Mouse (Mus musculus) heart, embryonic 12.5 days (tissue): Measurements from ENCODE around the gene Atrip. TPM values are rescaled to one million over a fixed set of nuclear protein-coding genes. Genes with fewer than 3 reads are reported as not detected.
A peak's percentile ranks its signal among the peaks of the same experiment; 100 is the strongest.

Source experiments
- ATAC-seq: fragments of 200-750 bp; cut with Nextera tagmentation; 2 replicates; pipeline ENCODE4 v1.8.0; 2017; ENCODE audit warnings: moderate TSS enrichment, moderate library complexity; ENCODE audit not compliant: insufficient number of reproducible peaks, low FRiP score
- H3K27ac ChIP-seq: fragments of 300-500 bp; sonication (generic); 2 replicates; pipeline ENCODE4 v1.5.1; 2016; ENCODE audit warnings: mild to moderate bottlenecking, moderate library complexity; ENCODE audit not compliant: poor library complexity, severe bottlenecking
- H3K27me3 ChIP-seq: fragments of 300-500 bp; sonication (generic); replicated peaks from 2 replicates; pipeline ENCODE4 v1.6.1; 2016; ENCODE audit warnings: mild to moderate bottlenecking, moderate library complexity
- H3K36me3 ChIP-seq: fragments of 300-500 bp; sonication (generic); 2 replicates; pipeline ENCODE4 v1.6.1; 2016; ENCODE audit warnings: mild to moderate bottlenecking, moderate library complexity
- H3K4me1 ChIP-seq: fragments of 300-500 bp; sonication (generic); replicated peaks from 2 replicates; pipeline ENCODE4 v1.6.1; 2016; ENCODE audit warnings: mild to moderate bottlenecking
- H3K4me2 ChIP-seq: fragments of 300-500 bp; sonication (generic); 2 replicates; pipeline ENCODE4 v1.6.1; 2016; ENCODE audit warnings: mild to moderate bottlenecking, moderate library complexity
- H3K4me3 ChIP-seq: fragments of 300-500 bp; sonication (generic); 2 replicates; pipeline ENCODE4 v1.5.1; 2016; ENCODE audit warnings: mild to moderate bottlenecking
- H3K9ac ChIP-seq: fragments of 300-500 bp; sonication (generic); 2 replicates; pipeline ENCODE4 v1.6.1; 2016; ENCODE audit warnings: mild to moderate bottlenecking, moderate library complexity
- H3K9me3 ChIP-seq: fragments of 300-500 bp; sonication (generic); replicated peaks from 2 replicates; pipeline ENCODE4 v1.6.1; 2016; ENCODE audit warnings: mild to moderate bottlenecking, moderate library complexity
- WGBS: fragments of 180-500 bp; shearing (Covaris S2); methylation state at CpG from one replicate; pipeline ENCODE4 v1.1.7; 2016; 5-methylcytosine and 5-hydroxymethylcytosine counted together
- polyA plus RNA-seq: library from polyadenylated mRNA; unstranded; fragments of >200 nt; fragmentation: Nextera tagmentation; extraction: Ambion mirVana; gene quantifications from 2 replicates; pipeline ENCODE4 v1.2.1, GENCODE M21; 2016

Atrip gene
- polyA plus RNA-seq, 1 experiment from 2014 or later = 17.9 TPM

DNA sequence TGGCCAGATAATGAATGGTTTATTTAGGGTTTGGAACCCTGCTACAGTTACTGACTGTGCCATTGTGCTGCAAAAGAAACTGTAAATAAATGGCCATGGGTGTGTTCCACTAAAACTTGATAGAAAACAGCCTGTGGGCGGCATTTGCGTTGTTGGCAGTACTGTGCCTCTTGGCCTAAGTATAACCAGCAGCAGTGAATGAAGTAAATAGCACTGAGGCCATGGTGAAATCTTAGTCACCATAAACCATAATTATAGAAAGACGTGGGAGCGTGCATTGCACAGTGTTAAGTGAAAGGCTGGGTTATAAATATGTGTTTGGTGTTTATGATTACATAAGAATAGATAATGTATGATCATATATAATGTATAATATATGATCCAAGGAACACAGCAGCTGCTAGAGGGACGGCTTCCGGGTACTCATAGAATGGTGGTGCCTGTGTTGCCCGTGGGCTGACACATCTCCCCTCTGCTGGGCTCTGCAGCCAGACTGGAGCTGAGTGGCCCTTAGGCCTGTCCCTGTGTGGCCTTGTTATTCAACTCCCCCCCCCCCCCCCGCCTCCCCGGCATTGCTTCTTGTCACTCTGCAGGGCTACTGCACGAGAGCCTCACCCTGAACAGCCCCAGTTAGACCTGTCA, 64.8 kb downstream of the Atrip start:
- Histone ChIP-seq H3K9me3 (no peaks in the 10 kb centered on the region), H3K27me3 (no peaks in the 10 kb centered on the region), H3K4me3 (no peak overlapping the region), H3K36me3 (no peaks in the 10 kb centered on the region), H3K9ac (peak overlapping the region; percentile 27; the same call in 1 of the 2 replicates), H3K27ac (no peak overlapping the region), H3K4me2 (peak overlapping the region; percentile 46; the same call in 1 of the 2 replicates), H3K4me1 (peaks cover 34% of the 10 kb centered on the region)
- ATAC-seq = no peak
- WGBS = 63% methylated on average over 9 of the region's 10 CpGs

DNA sequence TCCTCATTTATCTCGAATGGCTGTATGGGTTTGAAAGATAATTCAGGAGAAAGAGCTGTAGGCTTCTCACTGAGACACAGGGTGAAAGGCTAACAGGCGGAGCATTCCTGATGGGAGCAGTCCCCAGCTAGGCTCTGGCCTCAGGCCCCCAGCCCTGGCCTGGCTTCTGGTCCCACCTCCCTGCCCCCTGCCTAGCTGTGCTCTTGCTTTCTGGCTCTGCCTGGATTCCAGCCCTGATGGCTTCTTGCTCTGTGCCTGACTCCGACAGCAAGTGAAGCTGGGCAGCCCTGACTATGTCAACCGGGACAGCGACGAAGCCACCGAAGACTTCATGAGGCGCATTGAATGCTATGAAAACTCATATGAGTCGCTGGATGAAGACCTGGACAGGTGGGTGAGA, 65.8 kb downstream of the Atrip start:
- no peak overlapping the region for H3K27ac ChIP-seq
- H3K4me2 ChIP-seq = no peak overlapping the region
- H3K27me3 ChIP-seq = no peaks in the 10 kb centered on the region
- H3K4me3 ChIP-seq = no peak overlapping the region
- no peaks in the 10 kb centered on the region for H3K9me3 ChIP-seq
- peaks cover 34% of the 10 kb centered on the region for H3K4me1 ChIP-seq
- peak overlapping the region; percentile 16; the same call in 1 of the 2 replicates for H3K9ac ChIP-seq
- WGBS = 71% methylated on average over 9 of the region's 9 CpGs
- no peaks in the 10 kb centered on the region for H3K36me3 ChIP-seq
- no peak for ATAC-seq

Other genes starting within 250 kb of the Atrip start
- gene Celsr3, start 247.8 kb downstream of the Atrip start, polyA plus RNA-seq = 0.08 and 0.09 TPM in 2 replicates
- 6.0 and 8.0 TPM in 2 replicates for gene Slc26a6, start 220.8 kb downstream of the Atrip start, polyA plus RNA-seq
- not detected in 2 replicates for gene Tmem89, start 159.5 kb downstream of the Atrip start, polyA plus RNA-seq
- gene Uqcrc1, start 137.5 kb downstream of the Atrip start, polyA plus RNA-seq = 738 and 745 TPM in 2 replicates
- 1.1 and 1.3 TPM in 2 replicates for gene Col7a1, start 120.5 kb downstream of the Atrip start, polyA plus RNA-seq
- not detected in 2 replicates for gene Ucn2, start 88.1 kb downstream of the Atrip start, polyA plus RNA-seq
- 3.0 and 4.3 TPM in 2 replicates for gene Pfkfb4, start 82.3 kb downstream of the Atrip start, polyA plus RNA-seq
- 67.5 and 70.3 TPM in 2 replicates for gene Shisa5, start 35.6 kb downstream of the Atrip start, polyA plus RNA-seq
- gene Trex1, start 14.4 kb downstream of the Atrip start, polyA plus RNA-seq = 5.8 and 7.1 TPM in 2 replicates
- 14.6 and 16.3 TPM in 2 replicates for gene Ccdc51, start 8.4 kb upstream of the Atrip start, polyA plus RNA-seq
- 715 and 742 TPM in 2 replicates for gene Tma7, start 8.5 kb upstream of the Atrip start, polyA plus RNA-seq
- gene Plxnb1, start 21.3 kb upstream of the Atrip start, polyA plus RNA-seq = 11.1 and 11.7 TPM in 2 replicates
- not detected in 2 replicates for gene Fbxw21, start 87.9 kb upstream of the Atrip start, polyA plus RNA-seq
- not detected in 2 replicates for gene Fbxw13, start 121.9 kb upstream of the Atrip start, polyA plus RNA-seq
- not detected in 2 replicates for gene Fbxw20, start 160.6 kb upstream of the Atrip start, polyA plus RNA-seq
- not detected in 2 replicates for gene Fbxw14, start 213.6 kb upstream of the Atrip start, polyA plus RNA-seq